Mouse (Mus musculus) left cerebral cortex, postnatal 4 days (tissue): Measurements from ENCODE around the gene Rdh12. TPM values are rescaled to one million over a fixed set of nuclear protein-coding genes. Genes with fewer than 3 reads are reported as not detected.
"Not testable (repeated sequence)": the region's sequence is repeated elsewhere in the genome, so short reads cannot be mapped to it uniquely, and the experiment has no call there.

Source experiments
- DNase-seq: peaks from one replicate; pipeline ENCODE4 v3.0.0-alpha.2; 2022
- intact Hi-C: fragments of 180-260 bp; cut with DNase I; formaldehyde crosslinking; loops from one replicate; pipeline ENCODE4 v1.15.1; 2025
- total RNA-seq, 2 experiments: library from RNA; stranded (reverse); gene quantifications; 2 replicates each; pipeline ENCODE4 v1.2.3; 2021

The Rdh12 gene
- 1 to 10 TPM in 1 of 2 experiments, under 1 TPM in 1; 0.84 to 1.3 TPM for total RNA-seq

DNA sequence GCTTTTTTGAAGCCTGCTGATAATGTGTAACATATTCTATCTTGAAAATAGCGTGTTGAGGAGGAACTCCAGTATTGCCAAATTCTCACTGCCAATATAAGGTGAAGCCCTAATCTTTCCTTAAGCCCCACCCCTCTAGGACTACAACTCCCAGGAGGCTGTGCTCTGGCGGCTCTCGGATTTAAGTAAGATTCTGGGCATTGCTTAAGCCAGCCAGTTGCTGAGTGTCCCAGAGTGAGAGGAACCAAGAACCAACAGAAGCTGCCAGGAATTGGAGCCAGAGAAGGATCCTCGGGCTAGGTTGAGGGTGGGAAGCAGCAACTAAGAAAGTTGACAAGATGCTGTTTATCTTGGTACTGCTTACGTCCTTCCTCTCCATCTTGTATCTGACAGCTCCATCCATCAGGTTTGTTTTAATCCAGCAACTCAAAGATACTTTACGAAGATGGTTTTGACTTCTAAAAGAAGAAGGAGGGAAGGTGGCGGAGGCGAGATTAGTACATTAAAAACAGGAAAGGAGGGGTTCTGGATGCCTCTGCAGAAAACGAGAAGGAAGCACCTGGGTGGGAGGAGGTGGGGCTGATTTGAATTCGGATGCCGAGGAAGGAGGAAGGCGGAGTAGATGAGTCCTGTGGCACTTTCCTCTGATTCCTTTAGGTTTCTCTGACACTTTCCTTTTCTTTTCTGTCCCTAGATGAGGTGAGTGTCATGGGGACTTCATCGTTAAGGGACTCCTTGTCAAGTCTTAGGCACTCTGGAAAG lies at the start of gene Rdh12:
TSS of gene Rdh12 (plus strand) at position 212 of the 762 bp plus-strand sequence.
- intact Hi-C loops: no loop called here
- DNase-seq: peak; percentile 16

DNA sequence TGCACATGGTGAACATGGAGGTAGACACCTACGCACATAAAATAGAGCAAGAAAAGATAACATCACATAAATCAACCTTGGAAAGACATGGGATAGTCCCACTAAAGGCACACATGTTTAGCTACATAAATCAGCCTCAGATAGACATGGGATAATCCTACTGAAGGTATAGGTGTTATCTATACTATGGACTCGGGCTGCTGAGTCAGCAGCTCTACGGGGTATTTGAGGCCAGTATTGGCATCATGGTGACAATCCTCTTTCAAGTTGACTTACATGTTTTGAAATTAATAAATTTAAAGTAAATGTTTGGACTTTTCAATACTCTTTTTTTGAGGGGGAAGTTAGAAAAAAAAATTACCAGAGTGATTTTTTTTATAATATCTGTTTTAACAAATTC lies 45.8 kb upstream of the Rdh12 start:
- intact Hi-C loops: no loop called here
- DNase-seq: no peak

- no peak for DNase-seq
- intact Hi-C loops: loop anchor here (5.0 kb wide), 1 partner anchor 98 kb away; no protein-coding TSS in a partner anchor
Observed at GRCm38 (mm10) chr12:79169173-79169572, 39.5 kb upstream of the Rdh12 start.

GRCm38 (mm10) chr12:79170421-79170820 lies 38.3 kb upstream of the Rdh12 start:
- intact Hi-C loops: no loop called here
- no peak for DNase-seq

GRCm38 (mm10) chr12:79171269-79171995 lies 37.3 kb upstream of the Rdh12 start:
- DNase-seq: no peak
- intact Hi-C loops: no loop called here

GRCm38 (mm10) chr12:79172019-79172941 lies 36.4 kb upstream of the Rdh12 start, which contains the start of gene Vti1b:
Gene Vti1b, minus strand, starts transcription at chr12:79172667.
- DNase-seq: peak; percentile 87
- intact Hi-C loops: no loop called here

DNA sequence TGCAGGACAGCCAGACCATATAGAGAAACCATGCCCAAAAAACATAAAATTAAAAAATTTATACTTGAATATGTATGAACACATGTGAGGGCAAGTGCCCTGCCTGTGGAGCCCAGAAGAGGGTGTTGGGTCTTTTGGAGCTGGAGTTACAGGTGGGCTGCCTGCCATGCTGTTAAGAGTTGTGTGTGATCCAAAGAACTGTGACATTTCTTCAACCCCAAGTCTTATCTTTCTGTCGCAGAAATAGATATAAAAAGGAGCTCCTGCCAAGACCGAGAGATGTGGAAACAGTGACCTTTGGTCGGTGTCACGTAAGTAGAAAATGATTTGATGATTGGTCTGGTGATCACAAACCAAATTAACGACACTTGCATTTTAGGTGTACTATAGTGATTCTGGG lies 35.0 kb upstream of the Rdh12 start:
- intact Hi-C loops: no loop called here
- DNase-seq: no peak

DNA sequence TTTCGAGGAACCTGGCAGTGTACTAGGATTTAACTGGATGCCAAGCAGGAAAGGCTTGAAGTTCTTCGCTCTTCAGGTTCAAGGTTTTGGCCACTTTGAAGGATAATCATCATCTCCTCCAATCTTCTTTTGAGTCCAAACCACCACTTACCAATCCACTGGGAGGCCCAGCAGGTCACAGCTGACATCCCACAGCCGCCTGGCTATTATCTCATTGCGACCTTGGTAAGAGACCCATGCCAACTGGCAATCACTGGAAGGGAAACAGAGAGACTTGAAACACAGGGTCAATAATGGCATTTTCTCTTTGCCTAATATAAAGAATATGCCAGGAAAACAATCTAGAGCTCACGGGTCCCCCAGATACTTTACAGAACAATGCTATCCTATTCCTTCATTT lies 32.7 kb upstream of the Rdh12 start:
- intact Hi-C loops: no loop called here

DNA sequence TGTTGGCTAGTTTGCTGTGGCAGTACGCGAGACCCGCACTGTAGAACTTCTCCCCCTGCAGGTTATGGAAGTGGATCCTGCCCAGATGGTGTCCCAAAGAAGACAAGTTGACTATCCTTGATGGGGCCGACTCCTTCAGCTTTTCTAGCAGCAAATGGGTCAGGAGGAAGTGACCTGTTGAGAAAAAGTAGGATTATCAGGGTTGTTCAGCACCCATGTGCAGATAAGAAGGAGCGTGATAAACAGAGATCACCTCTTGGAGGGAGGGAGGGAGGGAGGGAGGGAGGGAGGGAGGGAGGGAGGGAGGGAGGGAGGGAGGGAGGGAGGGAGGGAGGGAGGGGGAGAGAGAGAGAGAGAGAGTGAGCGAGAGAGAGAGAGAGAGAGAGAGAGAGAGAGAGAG lies 23.6 kb upstream of the Rdh12 start:
- intact Hi-C loops, DNase-seq: not testable (repeated sequence)

More for the DNA sequence above, 32.7 kb upstream of the Rdh12 start:
- no peak for DNase-seq

DNA sequence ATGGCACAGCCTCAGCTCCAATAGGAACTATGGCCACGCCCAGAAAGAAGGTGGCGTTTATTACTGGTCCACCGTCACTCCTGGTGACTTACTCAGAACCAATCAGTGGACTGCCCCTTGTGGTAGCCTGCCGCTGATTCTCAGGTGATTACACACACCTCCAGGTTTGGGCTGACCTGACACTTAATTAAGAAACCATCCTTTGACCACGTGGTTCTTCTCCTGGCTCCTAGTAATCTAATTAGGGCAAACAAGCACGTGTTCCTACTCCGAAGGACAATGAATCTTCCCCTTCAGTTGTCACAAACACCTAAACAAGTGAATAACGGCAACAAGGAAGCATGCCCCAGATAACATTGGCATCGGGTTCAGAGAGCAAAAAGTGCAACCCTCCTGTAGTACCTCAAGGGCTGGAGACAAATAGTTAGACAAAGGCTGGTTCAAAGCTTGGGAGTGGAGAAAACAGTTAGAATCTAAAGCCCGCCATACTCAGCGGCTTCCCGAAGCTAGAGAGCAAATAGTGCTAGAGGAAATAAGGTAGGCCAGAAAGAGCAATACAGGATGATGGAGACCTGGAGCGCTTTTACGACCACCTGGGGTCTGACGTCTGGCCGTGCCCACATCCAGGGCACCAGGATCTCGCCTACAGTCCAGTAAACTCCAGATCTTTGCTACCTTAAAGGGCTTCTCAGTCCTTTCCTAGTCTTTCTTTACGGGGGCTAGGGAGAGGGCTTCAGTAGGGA lies 17.6 kb upstream of the Rdh12 start:
- intact Hi-C loops: no loop called here
- peak; percentile 67 for DNase-seq

DNA sequence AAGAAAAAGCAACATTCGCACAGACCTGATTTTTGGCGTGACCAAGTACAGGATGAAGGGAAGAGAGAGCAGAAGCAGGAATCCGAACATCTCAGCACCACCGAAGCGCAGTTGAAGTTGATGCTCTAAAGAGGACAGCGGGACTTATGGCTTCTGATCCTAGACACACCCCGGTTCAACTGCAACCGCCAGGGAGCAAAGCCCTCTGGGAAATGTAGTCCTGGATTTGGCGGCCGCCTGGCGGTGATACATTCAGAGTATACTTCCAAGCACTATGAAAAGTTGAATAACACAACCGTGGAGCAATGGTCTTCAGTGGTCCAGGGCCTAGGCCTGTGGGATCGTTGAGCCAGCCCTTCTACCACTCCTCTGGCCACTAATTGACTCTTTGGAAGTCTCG lies 17.0 kb upstream of the Rdh12 start:
- DNase-seq: peak; percentile 79
- intact Hi-C loops: no loop called here

- intact Hi-C loops: no loop called here
- DNase-seq: no peak
Observed at GRCm38 (mm10) chr12:79192193-79192592, 16.5 kb upstream of the Rdh12 start, which contains the start of gene Rdh11. Gene Rdh11, minus strand, starts transcription at chr12:79192293.

- intact Hi-C loops: no loop called here
- peak; percentile 77 for DNase-seq
Observed at GRCm38 (mm10) chr12:79193441-79193840, 15.3 kb upstream of the Rdh12 start.

GRCm38 (mm10) chr12:79197105-79197504 lies 11.6 kb upstream of the Rdh12 start:
- no peak for DNase-seq
- intact Hi-C loops: no loop called here

GRCm38 (mm10) chr12:79201882-79202281 lies 6.8 kb upstream of the Rdh12 start:
- intact Hi-C loops: no loop called here
- no peak for DNase-seq

GRCm38 (mm10) chr12:79211447-79211846 lies 2.7 kb downstream of the Rdh12 start:
- intact Hi-C loops: no loop called here

DNA sequence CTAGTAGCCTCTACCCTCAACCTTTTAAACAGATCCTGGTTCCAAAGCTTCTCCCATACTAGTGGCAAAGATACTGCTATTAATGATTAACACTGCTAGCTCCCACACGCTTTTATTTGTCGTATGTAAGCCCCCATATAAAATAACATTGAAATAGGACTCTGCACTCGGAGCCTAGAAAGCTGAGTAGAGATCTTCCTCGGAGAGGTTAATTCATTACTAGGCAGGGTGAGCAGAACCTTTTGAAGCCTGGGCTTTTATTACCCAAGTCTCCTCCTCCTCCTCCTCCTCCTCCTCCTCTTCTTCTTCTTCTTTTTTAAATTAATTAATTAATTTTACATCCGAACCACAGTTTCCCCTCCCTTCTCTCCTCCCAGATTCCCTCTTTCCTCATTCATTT lies 8.8 kb downstream of the Rdh12 start:
- no peak for DNase-seq
- intact Hi-C loops: no loop called here

More at GRCm38 (mm10) chr12:79211447-79211846, 2.7 kb downstream of the Rdh12 start:
- no peak for DNase-seq

DNA sequence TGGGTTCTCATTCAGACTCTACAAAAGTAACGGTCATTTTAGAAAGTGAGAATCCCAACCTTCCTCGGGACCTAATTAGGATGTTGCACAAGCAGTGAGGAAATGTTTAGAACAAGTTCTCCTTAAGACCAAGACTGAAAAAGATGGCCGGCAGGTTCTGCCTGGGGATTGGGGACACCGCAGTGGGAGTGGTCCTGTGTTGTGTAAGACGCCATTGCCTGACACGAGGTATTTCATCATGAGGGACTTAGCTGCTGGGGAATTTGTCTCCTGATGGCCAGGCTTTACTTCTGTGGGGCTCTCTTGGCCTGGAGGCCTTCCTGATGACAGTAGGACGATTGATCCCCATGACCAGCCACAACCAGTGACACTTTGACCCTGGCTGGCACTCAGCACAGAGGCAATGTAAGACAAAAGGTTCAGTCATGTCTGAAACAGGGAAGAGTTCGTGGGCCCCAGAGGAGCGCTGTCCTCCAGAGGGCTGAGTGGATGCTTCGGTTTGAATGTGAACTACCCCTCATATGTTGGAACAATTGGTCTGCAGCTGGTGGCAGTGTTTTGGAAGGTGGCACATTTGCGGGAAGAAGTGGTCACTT lies 26.9 kb downstream of the Rdh12 start:
- intact Hi-C loops: no loop called here
- no peak for DNase-seq

- intact Hi-C loops: no loop called here
- no peak for DNase-seq
Observed at GRCm38 (mm10) chr12:79241985-79242384, 33.3 kb downstream of the Rdh12 start.

DNA sequence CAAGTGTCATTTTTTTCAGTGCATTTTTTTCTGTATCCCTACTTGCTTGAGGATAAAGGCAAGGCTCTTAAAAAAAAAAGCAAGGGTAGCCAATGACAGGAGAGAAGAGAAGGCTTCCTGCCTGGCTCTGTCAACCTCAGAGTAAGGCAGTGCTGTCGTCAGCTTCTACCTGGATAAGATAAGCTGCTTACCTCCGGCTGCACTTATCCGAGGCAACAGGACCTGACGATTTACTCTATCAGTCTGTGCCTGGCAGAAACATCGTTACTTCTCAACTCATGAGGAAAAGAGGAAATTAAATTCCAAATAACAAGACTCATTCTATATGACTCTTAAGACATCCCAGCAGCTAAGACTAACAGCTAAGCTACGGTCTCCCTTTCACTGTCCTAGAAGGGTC lies 34.2 kb downstream of the Rdh12 start:
- no peak for DNase-seq
- intact Hi-C loops: no loop called here
